Mouse (Mus musculus) limb, embryonic 14.5 days (tissue): ENCODE data around the gene Kirrel3. TPM values are rescaled to one million over a fixed set of nuclear protein-coding genes. Genes with fewer than 3 reads are reported as not detected.

ENCODE experiments used
- ATAC-seq: fragments of 200-750 bp; cut with Nextera tagmentation; 2 replicates; pipeline ENCODE4 v1.8.0; 2017; ENCODE audit warnings: low read depth, moderate number of reproducible peaks, moderate TSS enrichment; ENCODE audit not compliant: low FRiP score
- DNase-seq: peaks from one replicate; pipeline ENCODE4 v3.0.0-alpha.2; 2015; ENCODE audit warnings: low spot score
- H3K27ac ChIP-seq: fragments of 300-500 bp; sonication (generic); replicated peaks from 2 replicates; pipeline ENCODE4 v1.5.1; 2014; ENCODE audit warnings: low read depth, mild to moderate bottlenecking, low read length, moderate library complexity, mixed read lengths
- H3K27me3 ChIP-seq: fragments of 300-500 bp; sonication (generic); 2 replicates; pipeline ENCODE4 v1.6.1; 2014; ENCODE audit warnings: low read length, mixed read lengths; ENCODE audit not compliant: control insufficient read depth, insufficient read depth
- H3K36me3 ChIP-seq: fragments of 300-500 bp; sonication (generic); 2 replicates; pipeline ENCODE4 v1.6.1; 2014; ENCODE audit warnings: mild to moderate bottlenecking, low read length, moderate library complexity, mixed read lengths; ENCODE audit not compliant: control insufficient read depth, insufficient read depth
- H3K4me1 ChIP-seq: fragments of 300-500 bp; sonication (generic); 2 replicates; pipeline ENCODE4 v1.6.1; 2014; ENCODE audit warnings: antibody characterized with exemption, low read length, mixed read lengths; ENCODE audit not compliant: control insufficient read depth, insufficient read depth
- H3K4me2 ChIP-seq: fragments of 300-500 bp; sonication (generic); replicated peaks from 2 replicates; pipeline ENCODE4 v1.6.1; 2014; ENCODE audit warnings: low read depth, mild to moderate bottlenecking, low read length, moderate library complexity; ENCODE audit not compliant: severe bottlenecking
- H3K4me3 ChIP-seq: fragments of 300-500 bp; sonication (generic); replicated peaks from 2 replicates; pipeline ENCODE4 v1.5.1; 2014; ENCODE audit warnings: low read length
- H3K9ac ChIP-seq: fragments of 300-500 bp; sonication (generic); 2 replicates; pipeline ENCODE4 v1.6.1; 2014; ENCODE audit warnings: mild to moderate bottlenecking, low read depth, low read length, moderate library complexity; ENCODE audit not compliant: severe bottlenecking
- H3K9me3 ChIP-seq: fragments of 300-500 bp; sonication (generic); 2 replicates; pipeline ENCODE4 v1.6.1; 2016; ENCODE audit warnings: low read length; ENCODE audit not compliant: control insufficient read depth
- POLR2A ChIP-seq: fragments of 200-500 bp; IDR thresholded peaks from 2 replicates; pipeline ENCODE4 v1.8.0; 2012; ENCODE audit warnings: inconsistent platforms, mild to moderate bottlenecking, moderate library complexity, borderline replicate concordance; ENCODE audit not compliant: insufficient read depth, insufficient read length; ENCODE audit errors: extremely low read depth
- WGBS: fragments of 180-500 bp; shearing (Covaris S2); extraction: QIAGEN DNeasy Blood & Tissue Kit; methylation state at CpG from one replicate; pipeline ENCODE4 v1.1.7; 2014; 5-methylcytosine and 5-hydroxymethylcytosine counted together
- polyA plus RNA-seq, 2 experiments: library from polyadenylated mRNA; depleted of rRNA in 1 of 2; stranded (reverse) in 1 of 2; unstranded in 1 of 2; fragments of >200 nt; fragmentation: Nextera tagmentation in 1 of 2; extraction: Ambion mirVana in 1 of 2; gene quantifications; 2 replicates each; pipeline versions ENCODE4 v1.2.1 to v1.2.3; 2012 to 2014

The Kirrel3 gene
- polyA plus RNA-seq, 2 experiments = 10.1 to 14.6 TPM

DNA sequence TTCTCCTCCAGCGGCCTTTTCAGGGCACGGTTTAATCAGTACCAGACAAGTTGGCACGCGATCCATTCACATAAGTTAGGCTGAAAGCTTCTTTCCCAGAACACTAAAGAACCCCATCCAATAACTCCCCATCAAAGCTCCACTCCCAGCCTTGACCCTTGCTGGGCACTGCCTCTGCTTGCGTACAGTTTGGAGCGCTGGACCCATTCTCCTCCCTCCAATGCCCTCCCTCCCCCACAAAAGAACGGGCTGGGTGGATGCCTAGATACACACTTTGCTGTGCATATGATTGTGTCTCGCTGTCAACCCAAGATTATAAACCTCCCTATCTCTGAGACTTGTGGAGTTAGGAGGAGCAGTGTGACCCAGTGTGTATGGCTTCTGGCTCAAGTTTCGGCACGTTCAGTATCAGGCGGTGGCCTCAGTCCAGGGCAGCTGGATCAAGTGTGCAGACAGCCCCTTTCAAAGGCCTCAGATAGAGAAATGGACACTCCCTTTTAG is 559.4 kb downstream of the Kirrel3 start:
- H3K27me3 ChIP-seq = no peaks in the 10 kb centered on the region
- TF ChIP-seq POLR2A = no peak
- ATAC-seq (0 out of 2 replicates have a peak, but pooled peaks have one; percentile 1), DNase-seq (peak; percentile 66)
- WGBS = 31% methylated on average over 11 of the region's 11 CpGs
- no peaks in the 10 kb centered on the region for H3K9me3 ChIP-seq
- H3K4me2 ChIP-seq = no peak overlapping the region
- H3K4me1 ChIP-seq = peaks cover 47% of the 10 kb centered on the region
- peak overlapping the region; percentile 57 for H3K27ac ChIP-seq
- H3K4me3 ChIP-seq = no peak overlapping the region
- peaks cover 14% of the 10 kb centered on the region for H3K36me3 ChIP-seq
- no peak overlapping the region for H3K9ac ChIP-seq

DNA sequence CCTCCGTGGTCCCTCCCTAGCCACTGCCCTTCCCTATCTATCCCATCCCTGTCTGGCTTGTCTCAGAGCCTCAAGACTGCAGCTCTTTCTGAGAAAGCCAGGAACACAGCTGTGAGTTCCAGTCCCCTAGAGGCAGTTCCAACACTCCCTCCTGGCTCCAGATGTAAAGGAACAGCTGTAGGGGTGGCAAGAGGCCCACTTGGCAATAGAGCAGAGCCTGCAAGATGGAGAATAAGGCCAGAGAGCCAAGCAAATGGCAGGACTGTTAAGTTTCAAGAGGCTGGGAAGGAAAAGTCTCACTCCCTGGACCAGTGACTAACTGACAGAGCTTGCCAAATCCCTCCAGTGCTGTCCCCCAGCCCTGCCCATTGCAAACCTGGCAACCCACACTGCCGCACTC is 560.1 kb downstream of the Kirrel3 start:
- Histone ChIP-seq H3K9me3 (no peaks in the 10 kb centered on the region), H3K27ac (peak overlapping the region; percentile 57), H3K9ac (no peak overlapping the region), H3K4me1 (peaks cover 47% of the 10 kb centered on the region), H3K27me3 (no peaks in the 10 kb centered on the region), H3K4me3 (no peak overlapping the region), H3K4me2 (no peak overlapping the region), H3K36me3 (peaks cover 19% of the 10 kb centered on the region)
- ATAC-seq (peak; percentile 75), DNase-seq (peak; percentile 93)
- 39% methylated on average over 2 of the region's 2 CpGs for WGBS
- TF ChIP-seq POLR2A = no peak

DNA sequence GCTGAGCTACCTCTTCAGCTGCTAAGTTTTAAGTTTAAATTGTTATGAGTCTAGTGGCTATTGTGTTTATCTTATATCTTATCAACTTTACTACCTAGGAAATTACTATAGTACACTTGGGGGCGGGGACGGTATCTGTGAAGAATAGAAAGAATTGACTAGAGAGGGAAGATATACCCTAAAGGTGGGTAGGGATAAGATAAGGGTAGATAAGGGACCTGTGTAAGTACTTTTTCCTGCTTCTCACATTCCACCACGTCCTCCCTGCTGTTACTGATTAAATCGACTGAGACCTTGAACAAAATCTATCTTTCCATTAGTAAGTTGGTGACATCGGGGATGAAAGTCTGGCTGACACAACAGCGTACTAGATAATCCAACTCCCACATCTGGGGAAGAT is 562.8 kb downstream of the Kirrel3 start:
- DNase-seq (no peak), ATAC-seq (no peak)
- H3K9me3 ChIP-seq = no peaks in the 10 kb centered on the region
- TF ChIP-seq POLR2A = no peak
- no peak overlapping the region for H3K9ac ChIP-seq
- H3K27ac ChIP-seq = no peak overlapping the region
- no peak overlapping the region for H3K4me2 ChIP-seq
- WGBS = 85% methylated on average over 6 of the region's 6 CpGs
- H3K4me3 ChIP-seq = no peak overlapping the region
- peaks cover 44% of the 10 kb centered on the region for H3K36me3 ChIP-seq
- no peaks in the 10 kb centered on the region for H3K27me3 ChIP-seq
- peaks cover 34% of the 10 kb centered on the region for H3K4me1 ChIP-seq

DNA sequence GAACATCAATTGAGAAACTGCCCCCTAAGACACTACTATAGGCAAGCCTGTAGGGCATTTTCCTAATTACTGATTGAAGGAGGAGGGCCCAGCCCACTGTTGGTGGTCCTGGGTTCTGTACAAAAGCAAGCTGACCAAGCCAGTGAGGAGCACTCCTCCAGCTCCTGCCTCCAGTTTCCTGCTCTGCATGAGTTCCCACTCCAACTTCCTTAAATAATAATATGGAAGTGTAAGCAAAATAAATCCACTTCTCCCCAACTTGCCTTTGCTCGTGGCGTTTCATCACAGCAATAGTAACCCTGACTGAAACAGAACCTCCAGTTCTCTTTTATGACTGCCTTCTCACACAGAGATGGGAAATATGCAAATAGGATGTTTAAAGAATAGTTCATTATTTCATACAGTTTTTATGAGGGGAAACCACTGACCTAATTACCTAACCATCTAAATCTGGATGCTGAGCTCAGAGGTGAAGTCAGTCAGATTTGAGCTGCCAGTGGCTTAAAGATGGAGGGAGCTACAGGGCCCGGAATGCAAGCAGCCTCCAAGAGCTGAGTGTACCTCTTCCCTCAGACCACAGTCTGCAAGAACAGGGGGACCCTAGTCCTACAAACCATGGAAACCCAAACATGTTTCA is 564.3 kb downstream of the Kirrel3 start:
- H3K9me3 ChIP-seq = no peaks in the 10 kb centered on the region
- 75% methylated on average over 3 of the region's 3 CpGs for WGBS
- ATAC-seq = no peak
- H3K4me1 ChIP-seq = peaks cover 18% of the 10 kb centered on the region
- peaks cover 56% of the 10 kb centered on the region for H3K36me3 ChIP-seq
- no peak for TF ChIP-seq POLR2A
- H3K27me3 ChIP-seq = no peaks in the 10 kb centered on the region
- H3K9ac ChIP-seq = no peak overlapping the region
- no peak overlapping the region for H3K4me2 ChIP-seq
- no peak overlapping the region for H3K4me3 ChIP-seq
- no peak overlapping the region for H3K27ac ChIP-seq
- DNase-seq = no peak

DNA sequence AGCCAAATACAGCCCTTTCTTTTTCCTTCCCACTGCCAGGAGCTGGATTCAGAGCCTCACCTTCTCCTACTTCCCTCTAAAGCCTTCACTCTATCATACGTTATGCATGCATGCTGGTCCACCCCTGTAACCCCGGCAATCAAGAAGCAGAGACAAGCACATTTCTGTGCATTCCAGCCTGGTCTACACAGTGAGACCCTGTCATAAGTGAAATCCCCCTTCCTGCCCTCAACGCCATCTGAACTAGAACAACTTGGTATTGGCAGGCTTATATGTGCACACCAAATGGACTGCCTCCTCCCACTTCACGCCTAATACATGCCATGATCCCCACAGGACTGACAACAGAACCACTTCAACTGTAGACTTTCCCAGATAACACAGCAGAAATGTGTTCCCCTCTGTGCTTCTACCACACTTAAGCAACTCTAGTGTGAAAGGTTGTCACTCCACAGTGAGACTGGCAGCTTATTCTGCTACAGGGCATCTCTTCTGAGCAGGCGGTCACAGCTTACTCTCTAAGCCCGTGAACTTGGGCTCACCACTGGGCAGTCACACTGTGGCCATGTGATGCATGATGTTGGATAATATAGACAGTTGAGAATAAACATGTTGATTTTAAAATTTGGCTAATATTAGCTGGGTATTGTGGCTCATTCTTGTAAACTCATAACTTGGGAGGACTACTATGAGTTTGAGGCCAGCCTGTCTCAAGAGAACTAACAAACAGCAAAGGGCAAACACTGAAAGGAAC is 565.2 kb downstream of the Kirrel3 start:
- 92% methylated on average over 6 of the region's 6 CpGs for WGBS
- no peak for DNase-seq

More for the DNA sequence above, 565.2 kb downstream of the Kirrel3 start:
- H3K4me3 ChIP-seq = no peak overlapping the region
- H3K4me1 ChIP-seq = peaks cover 9% of the 10 kb centered on the region
- H3K9ac ChIP-seq = no peak overlapping the region
- H3K9me3 ChIP-seq = no peaks in the 10 kb centered on the region
- H3K36me3 ChIP-seq = peaks cover 56% of the 10 kb centered on the region
- ATAC-seq = no peak
- no peak overlapping the region for H3K27ac ChIP-seq
- H3K4me2 ChIP-seq = no peak overlapping the region
- no peak for TF ChIP-seq POLR2A
- H3K27me3 ChIP-seq = no peaks in the 10 kb centered on the region
